Mouse (Mus musculus) Patski (cell line): ENCODE measurements around the gene Rnf114. TPM values are rescaled to one million over a fixed set of nuclear protein-coding genes. Genes with fewer than 3 reads are reported as not detected.

Experiments
- ATAC-seq: fragments of 100-300 bp; one replicate; pipeline ENCODE4 v1.8.0; 2021
- CTCF ChIA-PET: fragments of 350-600 bp; sonication (Branson Sonifier 250); formaldehyde crosslinking; loops from one replicate; lab custom pipeline; 2022; ENCODE audit warnings: inconsistent platforms; lab: Charles Lee
- POLR2A ChIA-PET: fragments of 350-600 bp; sonication (Branson Sonifier 250); formaldehyde crosslinking; loops from one replicate; lab custom pipeline; 2022; ENCODE audit warnings: antibody characterized with exemption, inconsistent platforms; lab: Charles Lee
- DNase-seq: peaks from one replicate; pipeline ENCODE4 v3.0.0-alpha.2; 2011; ENCODE audit warnings: low read depth, low spot score
- H3K27me3 ChIP-seq: fragments of 371-371 bp; one replicate; pipeline ENCODE4 v1.5.1; 2021
- CTCF ChIP-seq: fragments of 100-300 bp; IDR thresholded peaks from one replicate; pipeline ENCODE4 v1.5.1; 2021
- in situ Hi-C: fragments of 300-500 bp; cut with MboI; formaldehyde crosslinking; loops from 3 replicates; pipeline ENCODE4 v1.11.1; 2018; ENCODE audit warnings: low pct_unique_long_range_greater_than_20kb, mixed read lengths
- polyA plus RNA-seq: library from polyadenylated mRNA; unstranded; gene quantifications from one replicate; pipeline ENCODE4 v1.2.3, GENCODE M21; 2021

The Rnf114 gene
- polyA plus RNA-seq, 1 experiment from 2014 or later = 69.4 TPM

DNA sequence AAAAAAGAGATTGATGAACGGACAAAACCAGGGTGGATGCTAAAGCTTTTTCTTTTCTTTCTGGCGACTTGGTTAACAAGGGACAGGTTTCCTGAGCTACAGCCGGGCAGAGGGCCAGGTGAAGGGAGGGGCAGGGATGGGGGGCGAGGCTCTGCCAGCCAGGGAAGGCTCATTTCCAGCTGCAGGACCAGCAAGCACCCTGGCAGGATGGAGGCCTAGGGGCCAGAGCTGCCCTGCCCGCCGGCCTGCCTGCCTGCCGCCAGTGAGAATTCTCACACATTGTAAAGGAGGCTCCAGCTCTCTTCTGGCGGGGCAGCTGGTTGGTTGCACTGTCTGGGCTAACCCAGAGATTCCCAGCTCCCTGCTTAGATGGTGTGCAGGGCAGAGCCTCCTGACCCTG is 69.7 kb downstream of the Rnf114 start:
- DNase-seq (no peak), ATAC-seq (no peak)
- no peak for TF ChIP-seq CTCF
- POLR2A ChIA-PET = no interaction called here
- in situ Hi-C loops = no loop called here
- CTCF ChIA-PET = interaction anchor here (1.0 kb wide), 1 partner anchor 59 kb away, joined by 3 read pairs; no protein-coding TSS in a partner anchor
- no peaks in the 10 kb centered on the region for H3K27me3 ChIP-seq

DNA sequence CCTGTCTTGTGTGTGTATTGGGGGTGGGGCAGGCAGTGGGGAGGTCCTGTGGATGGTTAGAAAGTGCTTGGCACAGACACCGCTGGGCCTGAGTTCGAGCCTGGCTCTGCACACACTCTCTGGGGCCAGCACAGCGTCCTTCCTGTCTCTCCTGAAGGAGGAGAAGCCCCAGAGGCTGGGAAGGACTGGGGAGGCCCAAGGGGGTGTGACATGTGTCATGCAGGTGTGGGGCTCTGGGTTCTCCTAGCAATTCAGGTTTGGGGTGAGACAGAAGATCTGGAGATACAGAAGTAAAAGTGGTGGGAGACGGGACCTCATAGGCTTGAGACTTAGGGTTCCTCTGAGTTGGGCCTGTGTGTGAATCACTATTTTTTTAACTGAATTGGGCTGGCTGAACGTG is 70.6 kb downstream of the Rnf114 start:
- no peaks in the 10 kb centered on the region for H3K27me3 ChIP-seq
- DNase-seq = no peak
- in situ Hi-C loops = no loop called here
- no peak for TF ChIP-seq CTCF
- POLR2A ChIA-PET = no interaction called here
- ATAC-seq = no peak
- CTCF ChIA-PET = no interaction called here

DNA sequence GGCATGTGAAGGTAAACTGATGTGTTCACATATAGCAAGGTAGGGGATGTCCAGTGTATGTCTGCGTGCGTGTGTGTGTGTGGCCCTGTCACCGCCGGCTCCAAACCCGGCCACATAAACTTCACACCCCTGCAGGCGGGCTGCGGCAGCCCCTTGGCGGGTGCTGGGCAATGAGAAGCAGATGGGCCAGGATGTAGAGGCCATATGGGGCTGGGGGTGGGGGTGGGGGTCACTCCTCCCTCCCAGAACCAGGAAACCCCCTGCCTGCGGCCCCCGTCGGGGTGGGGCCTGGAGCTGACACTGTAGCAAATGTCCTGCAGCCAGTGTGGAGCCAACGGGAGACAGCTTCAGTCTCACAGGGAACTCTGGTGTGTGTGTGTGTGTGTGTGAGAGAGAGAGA is 71.3 kb downstream of the Rnf114 start:
- ATAC-seq = no peak
- DNase-seq = no peak
- H3K27me3 ChIP-seq = no peaks in the 10 kb centered on the region
- no peak for TF ChIP-seq CTCF
- POLR2A ChIA-PET = no interaction called here
- in situ Hi-C loops = no loop called here
- CTCF ChIA-PET = no interaction called here

DNA sequence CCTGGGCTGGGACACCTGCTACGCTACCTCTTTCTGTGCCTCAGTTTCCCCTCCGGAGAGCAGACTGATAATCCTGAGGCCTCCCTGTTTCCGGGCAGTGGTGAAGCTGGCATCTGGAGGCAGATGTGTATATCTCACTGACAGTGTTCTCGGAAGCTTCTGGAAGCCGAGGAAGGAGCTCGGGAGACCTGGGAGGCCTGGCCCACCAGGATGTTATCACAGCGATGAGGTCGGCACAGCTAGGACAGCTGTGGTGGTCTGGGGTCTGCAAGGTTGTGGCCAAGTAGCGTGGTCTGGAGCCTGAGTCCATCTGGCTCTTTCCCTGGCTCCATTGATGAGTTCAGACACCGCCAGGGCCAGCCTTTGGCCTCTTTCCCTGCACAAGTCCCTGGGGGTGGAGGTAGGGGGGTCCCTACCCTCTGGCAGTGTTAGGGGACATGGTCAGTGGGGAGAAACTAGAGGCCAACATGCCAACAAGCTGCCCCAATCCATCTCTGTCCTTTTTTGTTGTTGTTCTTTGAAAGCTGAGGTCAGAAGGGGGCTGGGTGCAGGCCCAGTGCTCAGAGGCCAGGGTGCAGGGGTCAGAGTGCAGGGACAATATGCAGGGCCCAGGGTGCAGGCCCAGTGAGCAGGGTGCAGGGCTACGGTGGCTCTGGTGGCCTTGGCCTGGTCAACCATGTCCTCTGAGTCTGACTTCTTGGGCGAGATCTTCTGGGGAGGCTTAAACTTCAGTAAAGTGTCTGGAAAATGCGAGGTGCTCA is 72.3 kb downstream of the Rnf114 start:
- no peak for DNase-seq
- in situ Hi-C loops = no loop called here
- ATAC-seq = no peak
- no peaks in the 10 kb centered on the region for H3K27me3 ChIP-seq
- no peak for TF ChIP-seq CTCF
- POLR2A ChIA-PET = no interaction called here
- CTCF ChIA-PET = no interaction called here

DNA sequence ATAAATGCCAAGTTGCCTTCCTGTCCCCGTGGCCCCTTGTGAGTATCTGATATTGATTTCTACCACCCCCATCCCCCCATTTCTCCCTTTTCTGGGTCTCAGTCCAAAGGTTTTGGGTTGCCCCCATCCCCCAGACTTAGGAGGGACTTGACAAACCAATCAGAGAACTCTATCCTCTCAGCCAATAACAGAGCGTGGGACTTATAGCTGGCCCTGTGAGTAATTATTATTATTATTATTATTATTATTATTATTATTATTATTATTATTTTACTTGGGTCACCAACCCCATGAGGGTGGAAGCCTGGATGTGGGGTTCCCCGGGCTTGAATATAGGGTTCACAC is 72.8 kb downstream of the Rnf114 start:
- in situ Hi-C loops = no loop called here
- no peak for DNase-seq
- no peaks in the 10 kb centered on the region for H3K27me3 ChIP-seq
- no peak for ATAC-seq
- CTCF ChIA-PET = no interaction called here
- no peak for TF ChIP-seq CTCF
- POLR2A ChIA-PET = no interaction called here

DNA sequence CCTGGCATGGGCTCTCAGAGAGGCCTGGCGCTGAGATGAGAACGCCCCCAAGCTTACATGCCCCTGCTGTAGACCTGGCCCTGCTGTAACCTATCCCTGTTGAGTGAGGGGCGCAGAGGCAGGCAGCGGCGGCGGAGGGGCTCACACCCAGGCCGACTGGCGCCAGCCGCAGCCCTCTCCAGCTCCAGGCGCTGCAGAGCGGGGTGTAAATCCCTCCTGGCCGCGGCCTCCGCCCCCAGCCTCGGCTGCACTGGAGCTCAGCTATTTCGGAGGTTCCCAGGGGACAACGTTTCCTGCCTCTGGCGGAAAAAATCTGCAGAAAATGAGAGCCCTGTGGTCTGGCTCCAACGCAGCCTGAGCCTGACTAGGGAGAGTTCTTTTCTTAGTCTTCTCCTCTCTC is 73.2 kb downstream of the Rnf114 start:
- DNase-seq = no peak
- no peaks in the 10 kb centered on the region for H3K27me3 ChIP-seq
- ChIA-PET CTCF (no interaction called here), POLR2A (no interaction called here)
- no peak for ATAC-seq
- no peak for TF ChIP-seq CTCF
- in situ Hi-C loops = no loop called here

Other genes with a start within 250 kb of the Rnf114 start
- gene B4galt5, start 143.5 kb upstream of the Rnf114 start, polyA plus RNA-seq = 58.7 TPM
- gene Slc9a8, start 70.9 kb upstream of the Rnf114 start, polyA plus RNA-seq = 23.6 TPM
- 23.7 TPM for gene Spata2, start 242 bp downstream of the Rnf114 start, polyA plus RNA-seq
- 0.10 TPM for gene Snai1, start 45.5 kb downstream of the Rnf114 start, polyA plus RNA-seq
- gene Ube2v1, start 139.4 kb downstream of the Rnf114 start, polyA plus RNA-seq = 180 TPM
- 0.95 TPM for gene Gm20431, start 168.9 kb downstream of the Rnf114 start, polyA plus RNA-seq
- gene Cebpb, start 196.3 kb downstream of the Rnf114 start, polyA plus RNA-seq = 129 TPM
- gene Tmem189, start 197.2 kb downstream of the Rnf114 start, polyA plus RNA-seq = 36.1 TPM